Mouse (Mus musculus) spleen, postnatal 14 days (tissue): Measurements from ENCODE around the gene Arhgef6.

Source experiments
- DNase-seq, 2 experiments: peaks; one replicate each; pipeline ENCODE4 v3.0.0; 2021 to 2022; ENCODE audit warnings: low spot score in 2 of 2

The Arhgef6 gene

DNA sequence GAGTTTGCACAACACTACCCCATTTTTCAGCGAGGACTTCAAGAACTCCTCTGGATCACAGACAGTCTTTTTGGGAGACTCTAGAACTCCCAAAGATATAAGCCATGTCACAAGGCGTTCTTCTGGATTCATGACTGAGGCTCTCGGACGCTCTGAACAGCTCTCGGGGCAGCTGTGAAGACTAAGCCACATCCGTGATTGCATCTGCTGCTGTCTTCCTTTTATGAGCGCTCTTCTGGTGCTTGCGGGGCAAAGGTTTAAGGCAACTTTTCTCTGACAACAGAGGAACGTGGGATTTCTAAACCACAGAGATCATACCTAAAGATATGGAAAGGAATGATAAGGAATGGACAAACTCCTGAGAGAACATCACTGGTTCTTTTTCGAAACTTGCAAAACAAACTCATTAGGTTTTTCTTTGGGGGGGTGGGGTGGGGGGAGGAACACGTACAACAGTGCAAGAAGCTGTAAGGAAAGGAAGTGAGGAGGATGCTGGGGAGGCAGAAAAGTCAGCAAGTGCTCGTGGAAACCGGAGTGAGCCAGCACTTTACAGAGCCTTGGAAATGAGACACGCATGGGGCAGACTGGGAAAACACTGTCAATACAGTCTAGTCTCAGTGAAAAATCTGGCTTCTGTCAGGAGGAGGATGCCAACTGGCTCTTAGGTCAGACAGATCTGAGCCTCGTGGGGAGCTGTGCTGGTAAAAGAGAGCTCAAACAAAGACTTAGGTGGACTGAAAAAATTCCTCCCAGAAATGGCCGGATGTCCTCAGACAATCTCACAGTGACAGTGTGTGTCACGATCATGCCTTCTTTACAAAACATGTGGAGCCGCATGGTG, at the start of gene Arhgef6:
Gene Arhgef6 (minus strand): TSS at position 359 of the 841 bp plus-strand sequence.
- DNase-seq = no peak

DNA sequence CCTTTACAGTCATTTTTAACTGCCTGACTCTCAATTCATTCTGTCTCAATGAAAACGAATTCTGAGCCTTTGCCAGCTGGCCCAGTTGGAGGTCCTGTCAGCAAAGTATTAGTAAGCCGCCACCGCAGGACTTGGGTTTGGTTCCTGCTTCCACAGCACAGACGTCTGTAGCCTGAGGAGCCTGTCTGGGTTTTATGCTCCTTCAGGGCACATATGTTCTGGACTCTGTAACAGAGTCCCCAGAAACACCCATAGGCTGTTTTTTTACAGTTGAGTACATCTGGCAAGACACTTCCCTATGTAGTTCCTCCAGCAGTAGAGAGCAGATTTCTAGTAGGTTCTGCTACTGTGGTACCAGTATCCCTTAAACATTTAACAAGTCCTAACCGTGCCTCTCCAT, 42.4 kb upstream of the Arhgef6 start:
- DNase-seq = no peak

DNA sequence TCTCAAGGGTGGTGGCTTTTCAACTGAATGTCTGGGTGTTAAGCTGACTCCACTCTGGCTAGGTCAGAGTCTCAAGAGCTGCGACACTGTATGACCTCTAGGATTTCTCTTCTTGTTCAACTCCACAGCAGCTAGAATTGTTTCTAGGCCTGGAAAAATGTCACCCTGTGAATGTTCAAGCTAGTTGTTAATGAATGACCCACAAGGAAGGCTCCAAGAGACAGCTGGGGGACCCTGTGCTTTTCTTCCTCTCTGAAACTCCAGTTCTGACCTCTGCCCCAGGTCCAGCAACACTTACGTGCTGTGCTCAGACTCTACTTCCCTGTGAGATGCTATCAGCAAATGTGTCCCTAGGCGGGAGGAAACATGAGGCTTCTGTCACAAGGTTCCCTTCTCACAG, 40.0 kb upstream of the Arhgef6 start:
- DNase-seq = no peak

DNA sequence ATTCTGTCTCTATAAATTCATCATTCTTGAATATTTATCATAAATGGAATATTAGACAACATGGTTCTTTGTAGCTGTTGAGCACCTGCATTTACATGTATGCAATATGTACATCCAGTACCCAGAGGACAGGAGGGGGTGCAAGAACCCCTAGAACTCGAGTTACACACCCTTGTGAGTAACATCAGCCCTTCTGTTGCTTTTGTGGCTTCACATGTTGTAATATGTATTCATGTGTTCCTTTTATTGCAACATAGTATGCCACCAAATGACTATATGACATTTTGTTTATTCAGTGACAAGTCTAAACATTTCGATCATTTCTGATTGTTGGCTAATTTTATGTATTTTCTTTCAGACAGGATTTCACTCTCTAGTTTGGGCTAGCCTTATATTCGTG, 38.6 kb upstream of the Arhgef6 start:
- DNase-seq = no peak

DNA sequence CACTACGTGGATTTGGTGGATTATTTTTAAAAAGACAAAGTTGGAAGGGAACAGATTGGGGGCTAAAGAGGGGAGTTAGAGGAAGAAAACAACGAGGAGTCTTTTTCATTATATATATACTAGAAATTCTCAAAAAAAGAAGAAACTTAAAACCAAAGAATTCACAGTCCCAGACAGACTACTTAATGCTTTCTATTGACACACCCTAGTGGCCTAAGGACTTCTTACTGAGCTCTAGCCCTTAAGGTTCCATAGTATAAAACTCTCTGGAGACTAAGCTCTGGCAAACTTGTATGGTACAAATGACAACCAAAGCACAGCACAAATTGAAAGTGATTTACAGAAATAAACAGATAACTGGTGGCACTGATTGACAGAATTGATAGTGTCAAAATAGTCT, 35.5 kb upstream of the Arhgef6 start:
- no peak for DNase-seq

- no peak for DNase-seq
Observed at GRCm38 (mm10) chrX:57373543-57373942, 35.0 kb upstream of the Arhgef6 start.

DNA sequence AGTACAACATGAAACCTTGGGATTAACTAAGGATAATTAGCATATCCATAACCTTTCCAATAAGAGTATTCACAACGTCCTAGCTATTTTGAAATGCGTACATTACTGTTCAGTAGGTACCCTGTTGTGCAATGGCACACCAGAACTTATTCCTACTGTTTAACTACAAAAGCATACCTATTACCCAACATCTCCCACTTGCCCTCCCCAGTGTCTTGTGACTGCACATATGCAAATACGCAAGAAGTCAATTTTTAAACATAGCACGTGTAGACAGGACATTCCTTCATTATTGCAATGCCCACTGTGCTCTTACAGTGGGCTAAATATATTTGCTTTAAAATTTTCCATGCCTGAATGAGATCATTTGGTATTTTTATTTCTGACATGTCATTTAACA, 34.4 kb upstream of the Arhgef6 start:
- no peak for DNase-seq

DNA sequence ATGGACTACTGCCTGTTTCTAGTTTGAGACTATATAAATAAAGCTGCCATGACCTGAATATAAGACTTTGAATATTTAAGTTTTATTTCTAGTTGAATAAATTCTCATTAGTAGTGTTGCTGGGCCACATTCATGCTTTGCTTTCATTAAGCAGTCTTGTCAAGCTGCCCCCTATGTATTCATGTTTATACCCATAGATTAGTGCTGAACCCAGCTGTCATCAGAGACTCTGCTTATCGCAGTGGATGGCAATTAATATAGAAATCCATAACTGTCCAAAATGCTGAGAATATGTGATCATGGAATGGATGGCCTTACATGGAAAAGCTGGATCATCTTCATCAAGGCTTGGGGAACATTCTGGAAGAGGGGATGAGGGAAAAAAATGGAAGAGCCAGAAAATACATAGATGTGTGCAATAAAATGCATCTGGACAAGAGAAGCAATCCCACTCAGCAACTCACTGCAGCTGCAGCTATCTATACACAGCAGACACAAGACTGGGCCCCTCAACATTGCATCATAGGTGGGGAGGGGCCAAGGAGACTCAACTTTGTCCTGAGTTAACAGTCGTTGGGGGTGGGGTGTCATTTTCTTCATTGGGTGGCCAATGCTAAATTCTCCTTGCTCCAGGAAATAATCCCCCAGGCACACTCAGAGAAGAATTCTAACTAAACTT, 26.5 kb upstream of the Arhgef6 start:
- DNase-seq = no peak

DNA sequence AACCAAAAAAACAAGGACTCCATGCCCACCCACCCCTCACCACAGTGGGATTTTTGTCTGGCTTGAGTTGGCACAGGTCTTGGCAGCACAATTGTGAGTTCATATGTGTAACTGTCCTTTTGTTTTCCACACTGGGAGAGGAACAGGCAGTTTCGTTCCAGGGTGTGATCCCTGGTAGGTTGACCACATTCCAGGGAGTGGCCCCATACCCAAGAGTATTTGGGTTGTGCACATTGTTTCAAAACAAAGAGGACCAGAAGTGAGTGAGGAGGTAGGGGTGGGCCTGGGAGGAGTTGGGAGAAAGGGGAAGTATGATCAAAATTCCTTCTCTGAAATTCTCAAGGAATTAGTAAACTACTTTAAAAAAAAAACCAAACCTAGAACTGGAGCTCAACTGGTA, 20.8 kb upstream of the Arhgef6 start:
- no peak for DNase-seq

DNA sequence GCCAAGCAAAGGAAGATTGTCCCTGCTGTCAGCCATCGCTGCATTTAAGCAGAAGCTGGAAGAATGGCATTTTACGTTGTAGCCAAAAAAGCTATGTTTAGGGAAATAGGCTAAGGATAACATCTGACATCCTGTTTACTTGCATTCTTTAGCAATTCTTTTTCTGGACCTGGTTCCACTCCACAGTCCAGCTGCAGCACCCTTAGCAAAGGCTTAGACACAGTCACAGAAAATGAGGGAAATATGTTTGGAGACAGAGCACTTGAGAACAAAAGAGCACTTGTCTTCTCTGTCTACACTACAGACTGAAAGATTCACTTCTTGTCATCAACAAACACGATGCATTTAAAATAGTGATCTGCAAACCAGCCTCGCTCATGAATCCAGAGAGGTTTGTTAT, 691 bp upstream of the Arhgef6 start:
- no peak for DNase-seq

DNA sequence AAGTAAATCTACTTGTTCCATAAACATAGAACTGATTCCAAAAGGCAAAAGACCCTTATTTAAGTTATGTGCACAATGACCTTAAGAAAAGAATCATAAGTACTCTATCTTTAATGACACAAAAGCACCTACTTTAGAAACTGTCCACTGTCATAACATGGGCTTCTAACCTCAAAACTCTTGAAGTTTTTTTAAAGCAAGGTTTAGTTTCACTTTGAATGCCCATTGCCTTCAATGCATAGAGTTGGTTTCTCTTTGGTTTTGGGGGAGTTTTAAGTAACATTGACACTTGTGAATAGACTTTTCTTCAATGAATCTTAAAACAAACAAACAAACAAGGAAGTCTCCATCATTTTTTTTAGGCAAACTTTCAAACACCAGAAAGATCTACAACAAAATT, 947 bp downstream of the Arhgef6 start:
- no peak for DNase-seq

GRCm38 (mm10) chrX:57336958-57337357, 1.6 kb downstream of the Arhgef6 start:
- DNase-seq = no peak

- no peak for DNase-seq
Observed at GRCm38 (mm10) chrX:57335313-57335712, 3.2 kb downstream of the Arhgef6 start.

- DNase-seq = no peak
Observed at GRCm38 (mm10) chrX:57327668-57328338, 10.7 kb downstream of the Arhgef6 start.

GRCm38 (mm10) chrX:57326487-57327221, 11.9 kb downstream of the Arhgef6 start:
- DNase-seq = no peak

- no peak for DNase-seq
Observed at GRCm38 (mm10) chrX:57325861-57326461, 12.6 kb downstream of the Arhgef6 start.

- no peak for DNase-seq
Observed at GRCm38 (mm10) chrX:57324891-57325290, 13.6 kb downstream of the Arhgef6 start.

- DNase-seq = no peak
Observed at GRCm38 (mm10) chrX:57312066-57312465, 26.5 kb downstream of the Arhgef6 start.

GRCm38 (mm10) chrX:57309993-57310392, 28.5 kb downstream of the Arhgef6 start:
- no peak for DNase-seq

DNA sequence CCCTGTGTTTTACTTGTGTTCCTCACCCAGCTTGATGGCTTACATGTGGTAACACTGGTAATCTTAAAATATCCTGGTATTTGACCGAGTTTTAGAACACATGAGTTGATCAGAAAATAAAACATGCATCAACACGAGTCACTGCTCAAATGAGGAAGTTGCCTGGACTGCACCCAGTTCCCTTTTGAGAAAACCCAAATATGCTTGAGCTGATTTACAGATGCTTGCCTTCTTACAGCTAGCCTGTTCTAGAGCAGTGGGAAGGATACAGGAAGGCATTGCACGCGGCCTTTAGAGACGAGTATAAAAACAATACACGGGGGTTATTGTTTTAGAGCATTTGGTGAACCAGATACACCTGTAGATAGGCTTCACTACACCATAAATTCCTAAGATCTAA, 31.8 kb downstream of the Arhgef6 start:
- no peak for DNase-seq

DNA sequence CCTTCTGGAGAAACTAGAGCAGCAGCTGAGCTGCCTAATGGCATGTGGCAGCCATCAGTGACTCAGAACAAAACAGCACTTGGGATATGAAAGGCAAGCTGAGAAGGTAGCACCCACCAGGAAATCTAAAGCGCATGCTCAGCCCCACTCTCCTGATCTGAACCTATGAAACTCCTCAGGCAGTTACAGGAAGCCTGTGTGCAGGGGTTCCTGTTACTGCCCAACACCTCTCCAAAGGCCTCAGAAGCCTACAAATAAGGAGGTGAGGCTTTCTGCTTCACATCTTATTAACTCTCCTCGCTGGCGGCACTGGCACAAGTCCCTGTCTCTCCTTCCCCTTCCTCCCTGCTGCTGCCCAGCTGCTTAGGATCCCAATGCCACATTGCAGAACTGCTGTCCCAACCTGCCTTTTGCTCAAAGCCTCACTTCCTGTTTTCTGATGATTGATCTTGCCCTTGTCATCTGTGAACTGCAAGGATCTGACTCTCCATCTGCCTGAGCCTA, 33.7 kb downstream of the Arhgef6 start:
- DNase-seq = no peak
